Mouse (Mus musculus) cerebellum, postnatal 4 days (tissue): ENCODE measurements around the gene Dagla.

Experiments used
- DNase-seq, 2 experiments: peaks; one replicate each; pipeline ENCODE4 v3.0.0; 2022; ENCODE audit warnings: low spot score in 2 of 2, mixed read lengths in 1 of 2

The Dagla gene

GRCm38 (mm10) chr19:10307941-10308340 lies 3.3 kb upstream of the Dagla start:
- no peak for DNase-seq

GRCm38 (mm10) chr19:10307351-10307750 lies 2.7 kb upstream of the Dagla start:
- no peak for DNase-seq

GRCm38 (mm10) chr19:10306521-10307243 lies 2.0 kb upstream of the Dagla start:
- no peak for DNase-seq

GRCm38 (mm10) chr19:10305640-10306039 lies 963 bp upstream of the Dagla start:
- DNase-seq: no peak

GRCm38 (mm10) chr19:10304395-10304794 lies 282 bp downstream of the Dagla start:
- no peak for DNase-seq

GRCm38 (mm10) chr19:10302852-10303251 lies 1.8 kb downstream of the Dagla start:
- DNase-seq: no peak

GRCm38 (mm10) chr19:10301866-10302356 lies 2.8 kb downstream of the Dagla start:
- no peak for DNase-seq

GRCm38 (mm10) chr19:10301263-10301662 lies 3.4 kb downstream of the Dagla start:
- no peak for DNase-seq

GRCm38 (mm10) chr19:10300809-10301208 lies 3.9 kb downstream of the Dagla start:
- no peak for DNase-seq

GRCm38 (mm10) chr19:10298268-10298667 lies 6.4 kb downstream of the Dagla start:
- DNase-seq: no peak

- no peak for DNase-seq
Observed at GRCm38 (mm10) chr19:10297041-10297503, 7.6 kb downstream of the Dagla start.

- DNase-seq: no peak
Observed at GRCm38 (mm10) chr19:10296306-10296705, 8.4 kb downstream of the Dagla start.

GRCm38 (mm10) chr19:10294631-10295562 lies 9.8 kb downstream of the Dagla start:
- DNase-seq: no peak

GRCm38 (mm10) chr19:10293987-10294386 lies 10.7 kb downstream of the Dagla start:
- DNase-seq: no peak

- DNase-seq: no peak
Observed at GRCm38 (mm10) chr19:10291896-10292490, 12.7 kb downstream of the Dagla start.

GRCm38 (mm10) chr19:10290153-10290945 lies 14.3 kb downstream of the Dagla start:
- DNase-seq: no peak

- no peak for DNase-seq
Observed at GRCm38 (mm10) chr19:10289609-10290150, 15.0 kb downstream of the Dagla start.

- no peak for DNase-seq
Observed at GRCm38 (mm10) chr19:10288125-10289040, 16.3 kb downstream of the Dagla start.

- DNase-seq: no peak
Observed at GRCm38 (mm10) chr19:10286458-10286872, 18.2 kb downstream of the Dagla start.
